Mouse (Mus musculus): ENCODE data around the gene Ogdh. TPM values are rescaled to one million over a fixed set of nuclear protein-coding genes. Genes with fewer than 3 reads are reported as not detected.
"Not testable (repeated sequence)": the region's sequence is repeated elsewhere in the genome, so short reads cannot be mapped to it uniquely, and the experiment has no call there.

The Ogdh gene
- polyA plus RNA-seq, 1 experiment from 2014 or later: 108 TPM

- no peak for DNase-seq (ENCODE audit: low spot score)
- peaks cover 60% of the 10 kb centered on the region for H3K36me3 ChIP-seq (replicated peaks)
- 85% methylated on average over 4 of the region's 4 CpGs for WGBS
Observed at GRCm38 (mm10) chr11:6336689-6337088, 45.3 kb downstream of the Ogdh start.

GRCm38 (mm10) chr11:6345956-6346355 is 54.5 kb downstream of the Ogdh start:
- Histone ChIP-seq H3K27ac (replicated peaks) (no peak overlapping the region), H3K36me3 (replicated peaks) (peaks cover 100% of the 10 kb centered on the region), H3K9me3 (no peaks in the 10 kb centered on the region), H3K4me1 (no peaks in the 10 kb centered on the region; the same call in 1 of the 2 replicates), H3K27me3 (replicated peaks; ENCODE audit: low read depth, poor library complexity, severe bottlenecking) (no peaks in the 10 kb centered on the region), H3K4me3 (no peak overlapping the region)
- WGBS: 95% methylated on average over 4 of the region's 4 CpGs
- DNase-seq (ENCODE audit: low spot score): no peak

More at GRCm38 (mm10) chr11:6336689-6337088, 45.3 kb downstream of the Ogdh start:
- Histone ChIP-seq H3K27me3 (replicated peaks; ENCODE audit: low read depth, poor library complexity, severe bottlenecking) (no peaks in the 10 kb centered on the region), H3K4me1 (no peaks in the 10 kb centered on the region), H3K9me3 (no peaks in the 10 kb centered on the region), H3K27ac (replicated peaks) (no peak overlapping the region), H3K4me3 (no peak overlapping the region)

GRCm38 (mm10) chr11:6346966-6347365 is 55.5 kb downstream of the Ogdh start:
- Histone ChIP-seq H3K9me3 (no peaks in the 10 kb centered on the region), H3K4me3 (no peak overlapping the region), H3K27me3 (replicated peaks; ENCODE audit: low read depth, poor library complexity, severe bottlenecking) (no peaks in the 10 kb centered on the region), H3K27ac (replicated peaks) (no peak overlapping the region), H3K4me1 (no peaks in the 10 kb centered on the region; the same call in 1 of the 2 replicates), H3K36me3 (replicated peaks) (peaks cover 99% of the 10 kb centered on the region)
- 87% methylated on average over 7 of the region's 7 CpGs for WGBS
- no peak for DNase-seq (ENCODE audit: low spot score)

DNA sequence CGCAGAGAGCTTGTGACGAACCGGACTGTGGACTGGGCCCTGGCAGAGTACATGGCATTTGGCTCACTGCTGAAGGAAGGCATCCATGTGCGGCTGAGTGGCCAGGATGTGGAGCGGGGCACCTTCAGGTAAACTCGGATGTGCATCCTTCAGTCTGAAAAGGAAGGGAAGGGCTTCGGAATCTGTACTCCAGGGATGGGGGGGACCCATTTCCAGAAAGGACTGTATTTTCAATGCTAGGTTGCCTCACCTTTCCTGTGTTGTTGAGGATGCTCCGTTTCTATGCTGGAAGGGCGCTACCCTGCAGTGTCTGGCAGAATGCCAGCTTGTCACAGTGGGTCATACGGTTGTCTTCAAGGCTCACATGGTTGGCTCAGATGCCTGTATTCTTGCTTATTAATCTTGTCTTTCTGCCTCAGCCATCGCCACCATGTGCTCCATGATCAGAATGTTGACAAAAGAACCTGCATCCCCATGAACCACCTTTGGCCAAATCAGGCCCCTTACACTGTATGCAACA is 57.3 kb downstream of the Ogdh start:
- Histone ChIP-seq H3K27ac (replicated peaks) (no peak overlapping the region), H3K36me3 (replicated peaks) (peaks cover 99% of the 10 kb centered on the region), H3K9me3 (no peaks in the 10 kb centered on the region), H3K4me3 (no peak overlapping the region), H3K4me1 (no peaks in the 10 kb centered on the region; the same call in 1 of the 2 replicates), H3K27me3 (replicated peaks; ENCODE audit: low read depth, poor library complexity, severe bottlenecking) (no peaks in the 10 kb centered on the region)
- WGBS: 94% methylated on average over 11 of the region's 11 CpGs
- DNase-seq (ENCODE audit: low spot score): no peak

DNA sequence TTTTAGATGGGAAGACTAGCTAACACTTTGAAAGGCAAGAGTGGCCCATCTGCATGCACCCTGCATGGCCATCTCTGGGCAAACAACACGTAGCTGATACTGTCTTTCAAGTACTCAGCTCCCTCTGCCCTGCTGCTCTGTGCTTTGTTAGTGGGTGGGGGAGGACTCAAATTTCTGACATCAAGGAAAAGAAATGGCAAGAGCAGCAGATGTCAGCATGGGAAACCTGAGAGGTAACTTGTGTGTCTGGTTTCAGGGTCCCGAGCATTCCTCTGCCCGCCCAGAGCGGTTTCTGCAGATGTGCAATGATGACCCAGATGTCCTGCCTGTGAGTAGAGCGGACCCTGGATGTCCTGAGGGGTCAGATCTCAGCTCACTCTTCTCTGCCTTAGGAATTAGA is 58.2 kb downstream of the Ogdh start:
- Histone ChIP-seq H3K4me3 (no peak overlapping the region), H3K36me3 (replicated peaks) (peaks cover 99% of the 10 kb centered on the region), H3K9me3 (no peaks in the 10 kb centered on the region), H3K27ac (replicated peaks) (no peak overlapping the region), H3K4me1 (no peaks in the 10 kb centered on the region; the same call in 1 of the 2 replicates), H3K27me3 (replicated peaks; ENCODE audit: low read depth, poor library complexity, severe bottlenecking) (no peaks in the 10 kb centered on the region)
- 88% methylated on average over 5 of the region's 5 CpGs for WGBS
- DNase-seq (ENCODE audit: low spot score): no peak

DNA sequence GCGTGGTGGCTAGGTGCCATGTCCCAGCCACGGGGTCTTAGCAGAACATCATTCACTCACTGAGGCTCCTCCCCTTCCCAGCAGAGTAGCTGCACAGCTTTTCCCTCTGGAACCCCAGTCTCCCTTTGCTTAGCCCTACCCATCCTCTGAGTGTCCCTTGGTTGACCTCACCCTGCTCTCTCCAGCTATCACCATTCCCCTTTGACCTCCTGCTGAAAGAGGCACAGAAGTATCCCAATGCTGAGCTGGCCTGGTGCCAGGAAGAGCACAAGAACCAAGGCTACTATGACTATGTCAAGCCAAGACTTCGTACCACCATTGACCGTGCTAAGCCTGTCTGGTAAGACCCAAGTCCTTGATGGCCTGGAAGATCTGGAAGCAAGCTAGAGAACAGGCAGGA is 63.7 kb downstream of the Ogdh start:
- H3K9me3 ChIP-seq: no peaks in the 10 kb centered on the region
- no peak overlapping the region for H3K4me3 ChIP-seq
- peaks cover 76% of the 10 kb centered on the region for H3K36me3 ChIP-seq (replicated peaks)
- no peaks in the 10 kb centered on the region for H3K4me1 ChIP-seq
- WGBS: 94% methylated on average over 4 of the region's 4 CpGs
- H3K27me3 ChIP-seq (replicated peaks; ENCODE audit: low read depth, poor library complexity, severe bottlenecking): no peaks in the 10 kb centered on the region
- DNase-seq (ENCODE audit: low spot score): no peak
- no peak overlapping the region for H3K27ac ChIP-seq (replicated peaks)

GRCm38 (mm10) chr11:6364581-6365275 is 73.3 kb downstream of the Ogdh start:
- no peak for DNase-seq (ENCODE audit: low spot score)
- 90% methylated on average over 9 of the region's 9 CpGs for WGBS
- no peak overlapping the region for H3K27ac ChIP-seq (replicated peaks)
- H3K27me3 ChIP-seq (replicated peaks; ENCODE audit: low read depth, poor library complexity, severe bottlenecking): no peaks in the 10 kb centered on the region
- peaks cover 18% of the 10 kb centered on the region for H3K4me1 ChIP-seq
- no peaks in the 10 kb centered on the region for H3K36me3 ChIP-seq (replicated peaks)
- no peak overlapping the region for H3K4me3 ChIP-seq
- no peaks in the 10 kb centered on the region for H3K9me3 ChIP-seq

DNA sequence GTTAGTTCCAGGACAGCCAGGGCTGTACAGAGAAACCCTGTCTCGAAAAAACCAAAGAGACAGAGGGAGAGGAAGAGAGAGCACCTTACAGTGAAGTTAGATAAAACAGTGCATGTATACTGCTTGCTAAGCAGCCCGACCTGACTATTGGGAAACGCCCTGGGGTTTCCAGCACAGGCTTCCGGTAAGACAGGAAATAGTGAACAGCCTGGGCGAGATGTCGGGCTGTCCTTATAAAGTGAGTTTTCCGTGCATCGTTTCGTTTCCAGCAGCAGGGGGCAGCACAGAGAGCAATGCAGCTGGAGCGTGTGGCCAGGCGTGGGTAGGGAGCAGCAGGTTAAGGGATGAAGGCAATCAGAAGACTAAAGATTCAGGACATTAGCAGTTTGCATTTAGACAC is 74.5 kb downstream of the Ogdh start:
- Histone ChIP-seq H3K36me3 (replicated peaks) (no peaks in the 10 kb centered on the region), H3K4me3 (no peak overlapping the region), H3K9me3 (no peaks in the 10 kb centered on the region), H3K27me3 (replicated peaks; ENCODE audit: low read depth, poor library complexity, severe bottlenecking) (no peaks in the 10 kb centered on the region), H3K27ac (replicated peaks) (no peak overlapping the region), H3K4me1 (peaks cover 18% of the 10 kb centered on the region)
- peak; percentile 81 for DNase-seq (ENCODE audit: low spot score)
- 22% methylated on average over 11 of the region's 11 CpGs for WGBS

- H3K27me3 ChIP-seq (replicated peaks; ENCODE audit: low read depth, poor library complexity, severe bottlenecking): no peaks in the 10 kb centered on the region
Observed at GRCm38 (mm10) chr11:6366434-6366833, 75.0 kb downstream of the Ogdh start.

DNA sequence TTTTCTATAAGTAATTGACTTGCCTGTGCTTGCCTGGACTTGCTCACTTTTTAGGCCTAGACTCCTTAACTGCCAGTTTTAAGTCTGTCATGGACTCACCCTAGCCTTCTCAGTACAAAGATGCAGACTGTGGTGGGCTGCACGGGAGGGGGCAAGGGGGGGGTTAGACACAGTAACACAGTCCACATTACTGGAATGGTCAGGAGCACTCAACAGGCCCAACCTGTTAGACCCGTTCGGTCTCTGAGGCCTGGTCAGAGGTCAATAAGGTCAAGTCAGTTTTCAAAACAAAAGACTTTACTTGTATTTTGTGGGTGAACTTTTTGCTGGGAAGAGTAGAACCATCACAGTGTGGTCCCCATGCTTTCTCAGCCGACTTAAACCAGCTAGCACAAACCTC is 75.7 kb downstream of the Ogdh start:
- no peak overlapping the region for H3K4me3 ChIP-seq
- 55% methylated on average over 4 of the region's 4 CpGs for WGBS

More at GRCm38 (mm10) chr11:6366434-6366833, 75.0 kb downstream of the Ogdh start:
- peaks cover 18% of the 10 kb centered on the region for H3K4me1 ChIP-seq
- H3K36me3 ChIP-seq (replicated peaks): no peaks in the 10 kb centered on the region
- no peak overlapping the region for H3K27ac ChIP-seq (replicated peaks)
- WGBS: 63% methylated on average over 6 of the region's 6 CpGs
- DNase-seq (ENCODE audit: low spot score): no peak
- H3K4me3 ChIP-seq: no peak overlapping the region
- H3K9me3 ChIP-seq: no peaks in the 10 kb centered on the region

DNA sequence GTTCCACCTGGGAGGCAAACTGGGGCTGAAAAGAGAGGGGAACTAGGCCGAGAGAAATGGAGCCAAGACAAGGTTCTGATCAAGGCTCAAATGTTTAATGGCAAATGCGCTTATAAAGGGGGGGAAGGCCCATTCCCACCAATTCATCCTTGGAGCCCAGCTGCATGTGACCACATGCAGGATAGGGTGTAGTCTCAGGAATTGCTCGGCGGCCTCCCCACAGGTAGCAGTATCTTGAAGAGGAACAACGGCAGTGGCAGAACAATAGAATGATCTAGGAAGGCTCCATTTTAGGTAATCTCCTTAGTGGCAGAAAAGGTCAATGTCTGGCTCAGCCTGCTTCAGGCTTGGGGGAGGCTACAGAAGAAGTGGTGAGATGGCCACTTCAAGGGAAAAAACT is 76.6 kb downstream of the Ogdh start:
- not testable (repeated sequence) for H3K27ac ChIP-seq (replicated peaks); H3K36me3 ChIP-seq (replicated peaks); DNase-seq (ENCODE audit: low spot score); H3K4me3 ChIP-seq; H3K27me3 ChIP-seq (replicated peaks; ENCODE audit: low read depth, poor library complexity, severe bottlenecking); H3K9me3 ChIP-seq
- H3K4me1 ChIP-seq: peaks cover 18% of the 10 kb centered on the region
- 81% methylated on average over 5 of the region's 5 CpGs for WGBS

More for the DNA sequence above, 75.7 kb downstream of the Ogdh start:
- Histone ChIP-seq H3K4me1 (peaks cover 18% of the 10 kb centered on the region), H3K9me3 (no peaks in the 10 kb centered on the region), H3K27ac (replicated peaks) (no peak overlapping the region), H3K27me3 (replicated peaks; ENCODE audit: low read depth, poor library complexity, severe bottlenecking) (no peaks in the 10 kb centered on the region), H3K36me3 (replicated peaks) (no peaks in the 10 kb centered on the region)
- peak; percentile 39 for DNase-seq (ENCODE audit: low spot score)

- Histone ChIP-seq H3K4me3 (no peak overlapping the region), H3K27ac (replicated peaks) (no peak overlapping the region), H3K4me1 (peaks cover 8% of the 10 kb centered on the region), H3K9me3 (no peaks in the 10 kb centered on the region), H3K36me3 (replicated peaks) (no peaks in the 10 kb centered on the region), H3K27me3 (replicated peaks; ENCODE audit: low read depth, poor library complexity, severe bottlenecking) (no peaks in the 10 kb centered on the region)
- 87% methylated on average over 11 of the region's 11 CpGs for WGBS
- no peak for DNase-seq (ENCODE audit: low spot score)
Observed at GRCm38 (mm10) chr11:6371376-6372155, 80.1 kb downstream of the Ogdh start.

- no peaks in the 10 kb centered on the region for H3K9me3 ChIP-seq
- no peaks in the 10 kb centered on the region for H3K27me3 ChIP-seq (replicated peaks; ENCODE audit: low read depth, poor library complexity, severe bottlenecking)
- no peaks in the 10 kb centered on the region for H3K4me1 ChIP-seq
- WGBS: 91% methylated on average over 9 of the region's 9 CpGs
- H3K36me3 ChIP-seq (replicated peaks): no peaks in the 10 kb centered on the region
- no peak overlapping the region for H3K27ac ChIP-seq (replicated peaks)
- no peak for DNase-seq (ENCODE audit: low spot score)
- H3K4me3 ChIP-seq: no peak overlapping the region
Observed at GRCm38 (mm10) chr11:6372784-6373183, 81.4 kb downstream of the Ogdh start.

All from embryonic facial prominence, embryonic 10.5 days (tissue).